Mouse (Mus musculus): ENCODE results near the gene Socs2.
A peak's percentile ranks its signal among the peaks of the same experiment; 100 is the strongest.

Socs2 gene

DNA sequence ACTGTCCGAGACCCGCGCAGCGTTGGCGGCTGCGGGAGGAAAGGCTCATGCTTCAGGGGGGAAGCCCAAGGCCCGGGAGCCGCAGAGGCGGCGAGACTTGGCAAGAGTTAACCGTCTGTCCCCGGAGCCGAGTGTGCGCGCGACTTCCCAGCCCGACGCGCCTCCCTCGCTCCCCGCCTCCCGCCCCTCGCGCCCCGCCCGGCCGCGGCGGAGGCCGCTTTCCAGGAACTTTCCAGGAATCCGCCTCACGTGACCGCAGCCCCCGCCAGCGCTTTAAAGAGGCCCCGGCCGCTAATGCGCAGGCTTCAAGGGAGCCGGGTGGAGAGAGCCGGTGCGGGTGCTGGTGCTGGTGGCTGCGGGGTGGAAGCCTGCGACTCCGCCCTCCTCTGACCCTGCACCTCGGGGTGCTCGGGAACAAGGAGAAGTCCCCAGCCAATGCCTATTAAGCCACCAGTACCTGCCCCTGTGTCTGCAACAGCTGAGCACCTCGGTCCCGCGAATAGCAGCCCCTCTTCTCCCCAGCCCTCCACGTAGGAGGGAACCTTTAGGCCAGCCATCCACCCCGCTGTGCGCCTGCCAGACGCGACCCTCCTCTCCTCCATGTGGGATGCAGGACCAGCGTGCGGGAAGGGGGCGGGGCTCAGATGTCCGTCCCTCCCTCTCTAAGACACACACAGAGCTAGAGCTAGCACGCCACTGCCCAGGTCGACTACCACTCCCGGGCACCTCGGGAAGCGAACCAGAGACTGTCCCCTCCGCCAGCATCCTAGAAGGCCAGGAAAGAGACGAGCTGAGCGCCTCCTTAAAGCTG, at the start of gene Socs2:
Socs2 (minus strand) TSS at position 496 of the 811 bp plus-strand sequence.
- peak; percentile 83 to 85 for DNase-seq (ENCODE audit: low spot score in 2 of 2)

DNA sequence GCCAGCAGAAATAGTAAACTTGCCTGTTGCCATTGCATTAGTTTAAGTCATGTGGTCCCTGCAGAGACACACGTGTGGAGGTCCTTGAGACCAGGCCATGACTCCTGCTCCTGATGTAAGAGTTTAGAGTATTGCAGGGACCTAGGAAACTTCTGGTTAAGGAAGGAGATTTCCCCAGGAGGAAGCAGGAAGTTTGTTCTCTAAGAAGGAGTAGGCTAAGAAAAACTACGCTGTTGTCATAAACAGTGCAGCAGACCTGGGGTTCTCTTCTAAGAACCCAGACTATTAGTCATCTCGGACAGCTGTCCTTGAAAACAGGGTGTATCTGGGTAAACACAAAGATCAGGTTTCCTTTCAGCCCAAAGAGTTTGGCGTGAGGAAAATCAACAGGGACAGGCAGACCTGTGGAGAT, 48.5 kb upstream of the Socs2 start:
- no peak for DNase-seq (ENCODE audit: low spot score in 2 of 2)

DNA sequence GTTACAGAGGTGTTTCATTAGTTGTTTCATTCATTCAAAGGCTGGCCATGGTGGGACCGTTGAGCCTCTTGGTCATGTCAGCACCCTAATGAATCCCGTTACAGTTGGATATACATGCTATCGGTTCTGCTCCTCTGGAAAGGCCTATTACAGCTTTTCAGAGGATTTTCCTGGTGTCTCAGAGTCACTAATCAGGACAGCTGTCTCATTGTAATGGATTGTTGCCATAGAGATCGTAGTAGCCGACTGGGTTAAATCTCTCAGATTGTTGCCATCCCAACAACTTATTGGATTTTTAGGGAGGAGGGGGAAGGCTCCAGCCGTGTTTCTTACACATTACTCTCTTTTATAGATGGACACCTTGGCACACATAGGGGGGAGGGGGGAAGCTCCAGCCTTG, 47.5 kb upstream of the Socs2 start:
- DNase-seq (ENCODE audit: low spot score in 2 of 2) = no peak

DNA sequence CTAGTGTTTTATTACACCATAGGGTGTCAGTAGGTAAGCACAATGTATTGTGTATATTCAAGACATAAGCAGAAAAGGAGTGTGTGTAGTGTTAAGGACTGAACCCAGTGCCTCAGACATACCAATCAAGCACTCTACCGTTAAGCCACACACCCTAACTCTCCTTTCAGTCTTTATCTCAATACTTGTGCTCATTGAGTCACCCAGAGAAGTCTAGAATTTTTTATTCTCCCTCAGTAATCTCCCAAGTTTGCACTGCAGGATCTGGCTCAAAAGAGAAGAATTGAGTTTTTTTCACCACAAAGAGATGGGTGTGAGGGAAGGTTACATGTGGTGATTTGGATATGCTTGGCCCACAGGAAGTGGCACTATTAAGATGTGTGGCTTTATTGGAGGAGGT, 45.3 kb upstream of the Socs2 start:
- no peak for DNase-seq (ENCODE audit: low spot score in 2 of 2)

DNA sequence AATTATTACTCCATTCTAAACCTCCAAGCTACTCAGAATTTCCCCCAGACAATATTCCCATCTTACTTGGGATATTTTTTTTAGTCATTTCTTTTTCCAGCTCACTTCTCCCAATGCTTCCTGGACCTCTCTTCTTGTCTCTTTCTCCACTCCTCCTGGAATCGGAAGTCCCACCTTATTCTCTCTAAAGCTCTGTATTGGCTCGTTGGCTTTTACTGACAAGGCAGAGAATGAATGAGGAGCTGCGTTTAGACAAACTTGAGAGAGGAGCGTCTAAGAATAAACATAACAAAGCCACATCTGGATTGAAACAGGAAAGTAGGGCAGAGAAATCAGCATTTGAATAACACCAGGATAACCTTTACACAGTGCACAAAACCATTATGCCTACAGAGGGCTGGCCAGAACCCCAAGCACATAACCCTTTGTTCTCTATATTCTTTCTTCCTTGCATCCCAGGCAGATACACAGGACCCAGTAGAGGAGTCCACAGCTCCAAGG, 44.1 kb upstream of the Socs2 start:
- no peak for DNase-seq (ENCODE audit: low spot score in 2 of 2)

DNA sequence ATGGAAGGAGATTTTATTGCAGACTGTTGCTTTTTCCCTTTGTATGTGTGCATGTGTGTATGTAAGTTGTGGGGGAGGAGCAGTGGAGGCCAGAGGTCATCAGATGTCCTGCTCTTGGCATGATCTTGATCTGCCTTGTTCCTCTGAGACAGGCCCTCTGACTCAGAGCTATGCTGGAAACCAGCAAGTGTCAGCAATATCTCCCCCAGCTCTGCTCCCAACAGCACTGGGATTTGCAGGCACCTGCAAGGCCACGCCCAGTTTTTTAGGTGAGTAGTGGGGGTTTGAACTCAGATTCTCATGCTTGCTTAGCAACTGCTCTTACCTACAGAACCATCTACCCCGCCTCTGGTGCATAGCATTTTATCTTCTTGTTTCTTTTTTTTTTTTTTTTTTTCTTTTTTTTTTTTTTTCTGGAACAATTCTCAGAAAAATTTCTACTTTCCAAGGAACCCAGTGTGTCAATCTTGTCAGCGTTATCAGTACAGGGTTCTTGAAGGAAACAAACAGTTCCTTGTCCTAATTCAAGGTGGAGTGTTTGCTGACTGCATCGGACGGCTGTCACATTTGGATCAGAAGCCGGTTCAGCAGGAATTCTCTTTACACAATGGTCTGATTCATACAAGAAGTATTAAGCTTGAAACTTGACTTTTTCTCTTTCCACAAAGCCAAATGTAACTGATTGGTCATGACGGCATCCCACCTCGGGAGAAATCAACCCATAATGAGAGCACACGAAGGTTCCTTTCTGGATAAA, 41.2 kb upstream of the Socs2 start:
- no peak for DNase-seq (ENCODE audit: low spot score in 2 of 2)

DNA sequence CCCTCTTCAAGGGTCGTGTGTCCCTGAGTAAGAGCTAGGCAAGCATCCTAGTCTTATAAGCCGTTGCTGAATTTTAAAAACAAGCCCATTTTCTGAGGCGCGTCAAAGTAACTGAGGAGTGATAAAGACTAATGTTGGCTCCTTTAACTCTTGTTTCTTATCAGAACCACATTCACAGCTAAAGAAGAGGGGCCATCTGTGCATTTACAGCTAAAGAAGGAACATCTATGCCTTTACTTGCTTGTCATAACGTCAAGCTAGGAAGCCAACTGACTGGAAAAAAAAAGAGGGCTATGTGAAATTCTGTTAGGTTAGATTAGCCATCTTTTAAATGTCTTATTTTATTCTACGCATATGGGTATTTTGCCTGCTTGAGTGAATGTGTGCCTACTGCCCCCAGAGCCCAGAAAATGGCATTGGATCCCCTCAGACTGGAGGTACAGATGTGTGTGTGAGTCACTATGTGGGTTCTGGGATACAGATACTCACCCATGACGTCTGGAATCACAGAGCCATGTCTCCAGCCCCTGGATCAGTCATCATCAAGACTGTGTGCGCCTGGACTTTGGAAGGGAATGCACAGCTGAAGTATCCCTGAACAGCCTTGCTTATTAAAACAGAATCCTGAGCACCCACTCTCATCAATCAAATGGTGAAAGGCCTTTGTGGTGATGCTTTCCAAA, 40.5 kb upstream of the Socs2 start:
- DNase-seq (ENCODE audit: low spot score in 2 of 2) = no peak

DNA sequence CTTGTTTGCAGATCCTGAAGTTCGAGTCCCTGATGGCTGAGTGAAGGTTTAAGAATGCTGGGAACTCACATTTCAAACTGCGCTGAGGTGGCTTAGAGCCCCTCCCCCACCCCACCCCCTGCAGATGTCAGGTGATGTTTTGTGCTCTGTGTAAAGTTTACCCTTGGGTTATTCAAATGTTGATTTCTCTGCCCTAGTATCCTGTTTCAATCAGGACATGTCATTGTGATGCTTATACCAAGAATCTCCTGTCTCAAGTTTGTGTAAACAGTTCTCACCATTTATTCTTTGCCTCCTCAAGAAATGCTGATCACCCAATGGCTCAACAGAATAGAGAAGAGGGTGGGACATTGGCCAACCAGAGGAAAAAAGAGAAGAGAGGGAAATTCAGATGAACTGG, 39.1 kb upstream of the Socs2 start:
- DNase-seq (ENCODE audit: low spot score in 2 of 2) = no peak

DNA sequence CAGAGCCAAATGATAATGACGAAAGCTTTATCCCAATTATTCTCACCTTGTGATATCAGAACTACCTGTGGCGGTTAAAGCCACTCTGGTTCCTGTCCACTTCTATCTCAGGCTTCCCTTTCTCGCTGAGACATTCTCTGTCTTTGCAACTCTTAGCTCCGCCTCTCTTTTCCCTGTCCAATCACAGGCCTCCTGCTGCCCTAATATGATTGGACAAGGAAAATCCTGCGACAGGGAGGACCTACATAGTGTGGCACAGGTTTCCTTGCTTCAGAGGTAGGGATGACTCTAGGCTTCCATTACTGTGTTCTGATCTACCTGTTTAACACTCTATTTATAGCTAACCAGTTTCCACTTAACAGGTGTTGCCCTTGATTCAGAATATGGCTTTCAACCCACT, 36.3 kb upstream of the Socs2 start:
- DNase-seq (ENCODE audit: low spot score in 2 of 2) = no peak

DNA sequence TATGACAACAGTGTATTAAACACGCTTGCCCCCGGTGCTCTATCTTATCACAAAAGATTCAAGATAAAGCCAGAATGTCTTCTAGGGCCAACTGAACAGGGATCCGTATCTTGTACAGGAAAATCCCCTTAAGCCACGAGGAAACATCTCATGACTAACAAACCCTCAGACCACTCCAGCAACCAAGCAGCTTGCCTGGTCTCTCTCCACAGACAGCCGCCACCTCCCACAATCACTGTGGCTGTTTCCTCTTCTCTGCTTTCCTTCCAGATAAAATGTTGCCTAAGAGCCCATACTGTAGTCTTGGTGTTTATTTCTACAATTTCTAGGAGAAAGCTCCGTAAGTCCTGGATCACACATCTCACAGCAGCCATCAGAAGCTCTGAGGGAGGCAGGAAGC, 32.1 kb upstream of the Socs2 start:
- no peak for DNase-seq (ENCODE audit: low spot score in 2 of 2)

DNA sequence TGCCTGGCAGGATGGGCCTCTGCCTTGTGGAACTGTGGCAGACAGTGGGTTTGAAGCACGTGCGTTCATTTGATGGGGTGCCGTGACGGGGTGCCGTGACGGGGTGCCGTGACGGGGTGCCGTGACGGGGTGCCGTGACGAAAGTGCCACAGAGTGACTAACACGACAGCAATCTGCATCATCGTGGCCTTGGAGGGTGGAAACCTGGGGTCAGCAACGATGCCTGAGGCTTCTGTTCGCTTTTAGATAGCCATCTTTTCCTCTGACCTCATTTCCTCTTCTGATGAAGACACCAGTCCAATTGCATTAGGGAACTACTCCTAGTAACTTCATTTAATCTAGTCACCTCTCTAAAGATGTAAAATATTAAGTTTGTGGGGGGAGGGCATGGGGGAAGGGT, 31.0 kb upstream of the Socs2 start:
- no peak for DNase-seq (ENCODE audit: low spot score in 2 of 2)

DNA sequence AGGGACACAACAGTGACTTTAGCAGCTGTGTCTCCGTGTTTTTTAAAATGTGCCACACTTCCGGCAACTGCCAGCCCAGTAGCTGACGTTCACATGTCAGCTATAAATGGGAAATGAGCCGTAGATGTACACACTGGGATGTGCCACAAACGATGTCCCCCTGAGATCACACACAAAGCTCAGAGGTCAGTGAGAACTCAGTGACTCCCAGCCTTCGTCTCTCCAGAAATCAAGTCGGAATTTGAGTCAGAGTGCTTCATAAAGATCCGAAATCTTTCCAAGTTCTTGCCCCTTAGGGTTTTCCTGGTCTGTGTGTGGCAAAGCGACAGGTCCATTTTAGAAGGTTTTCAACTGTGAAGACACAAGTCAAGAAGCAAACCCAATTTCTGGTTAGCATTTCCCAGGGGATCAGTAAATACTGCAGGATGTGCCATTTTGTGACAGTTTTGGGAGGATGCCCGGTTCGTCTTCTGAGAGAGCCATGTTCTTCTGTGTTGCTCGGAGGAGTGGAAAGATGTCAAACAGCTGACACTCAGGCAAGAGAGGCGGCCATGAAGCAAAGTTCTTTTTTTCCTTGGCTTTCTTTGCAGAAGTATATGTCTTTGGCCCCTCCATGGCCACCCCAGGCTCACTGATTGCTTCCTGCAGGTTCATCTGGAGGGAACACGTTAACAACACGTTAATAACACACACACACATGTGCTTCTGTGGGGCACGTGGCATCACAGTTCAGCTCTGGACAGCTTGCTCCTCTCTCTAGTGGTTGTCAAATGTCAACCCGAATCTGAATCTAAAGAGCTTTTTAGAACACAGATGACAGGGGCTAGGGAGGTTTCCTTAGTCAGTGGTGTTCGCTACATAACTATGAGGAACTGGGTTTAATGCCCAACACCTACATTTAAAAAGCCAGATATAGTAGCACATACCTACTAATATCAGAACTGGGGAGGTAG, 28.4 kb upstream of the Socs2 start:
- no peak for DNase-seq (ENCODE audit: low spot score in 2 of 2)

DNA sequence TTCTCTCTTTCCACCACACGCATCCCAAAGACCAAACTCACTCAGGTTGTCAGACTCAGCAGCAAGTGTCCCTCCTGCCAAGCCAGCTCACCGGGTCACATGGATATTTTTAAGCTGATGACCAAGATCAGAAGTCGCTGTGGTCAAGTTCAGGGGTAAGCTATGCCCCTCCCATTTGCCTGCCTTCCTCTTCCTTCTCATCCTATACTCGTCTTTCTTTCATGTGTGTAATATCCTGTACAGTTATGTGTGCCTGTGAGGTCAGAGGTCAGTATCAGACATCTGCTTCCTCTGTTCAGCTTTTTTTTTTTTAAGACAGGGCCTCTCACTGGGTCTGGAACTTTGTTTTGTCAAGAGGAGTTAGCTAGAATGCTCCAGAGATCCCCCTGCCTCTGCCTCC, 25.4 kb upstream of the Socs2 start:
- DNase-seq (ENCODE audit: low spot score in 2 of 2) = no peak

DNA sequence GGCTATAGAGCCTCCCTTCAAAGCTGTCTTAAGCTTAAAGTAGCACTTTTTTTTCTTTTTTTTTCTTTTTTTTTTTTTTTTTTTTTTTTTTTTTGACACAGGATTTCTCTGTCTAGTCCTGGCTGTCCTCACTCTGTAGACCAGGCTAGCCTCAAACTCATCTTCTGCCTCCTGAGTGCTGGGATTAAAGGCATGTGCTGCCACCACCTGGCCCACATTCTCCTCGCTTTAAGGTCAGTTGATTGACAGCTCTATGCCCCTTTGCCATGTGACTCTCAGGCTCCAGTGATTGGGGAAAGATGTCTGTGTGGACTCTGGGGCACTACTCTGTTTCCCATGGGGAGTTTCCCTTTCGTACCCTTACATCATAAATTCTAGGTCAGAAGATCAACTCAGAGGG, 23.6 kb upstream of the Socs2 start:
- no peak for DNase-seq (ENCODE audit: low spot score in 2 of 2)

DNA sequence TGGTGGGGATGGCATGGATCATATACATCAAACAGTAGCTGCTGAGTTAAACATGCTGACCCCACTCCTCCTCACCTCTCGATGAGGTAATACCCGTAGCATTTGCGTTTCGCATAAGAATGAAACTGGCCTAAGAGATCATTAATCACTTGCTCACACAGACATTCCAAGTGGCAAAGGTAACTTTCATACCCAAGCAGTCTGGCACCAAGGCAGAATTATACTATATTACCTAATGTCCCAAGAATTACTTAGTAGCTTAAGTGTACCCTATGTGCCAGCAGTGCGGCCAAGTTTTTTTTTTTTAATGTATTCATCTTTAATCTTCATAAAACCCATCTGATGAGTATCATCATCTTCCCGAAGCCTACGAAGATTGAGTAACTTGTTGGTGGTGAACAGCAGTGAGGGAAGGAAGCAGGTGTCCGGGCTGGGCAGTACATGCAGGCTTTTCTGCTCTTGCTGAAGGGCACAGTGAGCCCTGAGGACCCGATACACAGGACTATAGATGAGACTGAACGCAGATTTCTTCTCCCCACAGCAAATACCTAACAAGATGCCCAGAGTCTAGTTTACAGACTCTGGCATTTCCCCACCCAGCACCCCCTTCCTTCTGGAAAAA, 22.8 kb upstream of the Socs2 start:
- no peak for DNase-seq (ENCODE audit: low spot score in 2 of 2)

DNA sequence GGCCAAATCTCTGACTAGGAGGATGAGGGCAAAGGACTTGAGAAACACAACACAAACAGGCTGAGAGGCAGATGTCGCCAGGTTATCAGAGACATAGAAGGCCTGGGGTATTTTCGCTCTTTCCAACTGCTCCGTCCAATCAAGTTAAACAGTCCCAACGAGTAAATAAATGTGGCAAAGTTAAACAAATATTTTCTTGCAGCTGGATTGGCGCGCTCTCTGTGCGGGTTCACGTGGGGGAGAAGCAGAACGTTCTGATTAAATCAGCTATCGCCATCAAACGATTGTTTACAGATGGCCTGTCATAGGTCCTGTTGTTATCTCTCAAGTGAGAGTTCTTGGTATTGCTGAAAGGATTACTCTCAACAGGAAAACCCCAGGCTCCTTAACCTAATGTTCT, 22.0 kb upstream of the Socs2 start:
- no peak for DNase-seq (ENCODE audit: low spot score in 2 of 2)

DNA sequence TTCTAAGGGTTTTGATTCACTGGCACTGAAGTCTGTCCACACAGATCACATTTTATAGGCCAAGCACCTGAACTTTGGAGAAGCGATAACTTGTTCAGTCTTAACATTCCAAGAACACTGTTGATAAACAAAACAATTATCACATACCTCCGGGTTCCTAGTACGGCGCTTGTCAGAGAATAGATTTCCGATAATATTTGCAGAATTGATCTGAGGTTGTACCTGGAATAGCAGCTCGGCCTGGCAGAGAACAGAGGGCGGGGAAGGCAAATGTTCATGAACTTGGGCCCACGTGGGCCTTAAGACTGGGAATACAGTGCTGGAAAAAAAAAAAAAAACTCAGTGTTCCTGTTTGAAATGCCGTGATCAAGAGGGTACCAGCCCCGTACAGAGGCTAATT, 13.3 kb upstream of the Socs2 start:
- DNase-seq (ENCODE audit: low spot score in 2 of 2) = no peak

DNA sequence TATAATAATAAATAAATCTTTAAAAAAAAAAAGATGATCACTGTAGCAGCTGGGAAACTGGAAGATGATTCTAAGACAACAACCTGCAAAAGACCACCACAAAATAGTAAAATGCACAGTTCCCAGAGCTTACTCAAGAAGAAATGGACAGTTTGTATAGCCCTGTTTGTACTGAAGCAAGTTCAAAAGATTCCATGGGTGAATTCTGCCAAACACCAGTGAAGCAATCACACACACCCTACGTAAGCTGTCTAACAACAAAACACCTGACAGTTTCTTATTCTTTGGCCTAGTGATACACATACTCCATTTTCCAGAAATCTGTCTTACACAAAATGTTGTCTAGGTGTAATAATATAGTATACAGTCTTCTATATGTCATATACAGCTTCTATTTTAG, 12.1 kb upstream of the Socs2 start:
- DNase-seq (ENCODE audit: low spot score in 2 of 2) = no peak

DNA sequence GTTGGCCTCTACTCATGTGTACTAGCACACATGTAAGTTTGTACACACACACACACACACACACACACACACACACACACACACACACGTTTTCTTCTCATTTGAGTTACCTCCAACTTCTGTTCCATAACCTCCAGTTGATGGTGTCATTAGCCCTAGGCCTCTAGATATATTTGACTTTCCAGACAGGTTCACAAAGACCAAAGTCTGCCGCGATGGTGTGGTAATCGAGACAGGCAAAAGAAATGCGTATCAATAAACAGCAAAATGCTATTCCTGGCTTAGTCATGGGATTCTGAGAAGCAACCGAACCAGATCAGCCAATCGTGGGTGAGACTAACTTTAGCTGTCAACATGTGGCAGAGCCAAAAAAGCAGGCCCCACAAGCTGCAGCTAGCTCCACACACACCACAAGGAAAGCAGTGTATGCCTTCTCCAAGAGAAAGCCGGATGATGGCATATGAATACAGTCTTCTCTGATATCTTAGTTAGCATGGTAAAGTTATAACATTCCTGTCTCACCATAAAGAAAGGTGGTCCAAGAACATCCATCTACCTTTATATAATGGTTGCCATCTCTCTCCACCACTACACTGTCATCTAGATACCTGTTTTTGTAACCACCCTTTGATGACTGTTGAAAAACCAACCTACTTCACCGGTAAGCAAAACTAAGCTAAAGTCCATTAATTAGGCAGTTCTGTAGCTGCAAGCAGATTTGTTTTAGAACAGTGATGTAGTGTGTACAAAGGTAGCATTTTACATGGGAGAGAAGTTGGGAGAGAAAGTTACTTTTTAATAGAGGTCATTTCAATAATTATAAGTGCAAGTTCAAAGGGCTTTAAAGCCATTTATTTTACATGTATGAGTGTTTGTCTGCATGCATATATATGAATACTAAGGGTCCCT, 9.5 kb upstream of the Socs2 start:
- no peak for DNase-seq (ENCODE audit: low spot score in 2 of 2)

DNA sequence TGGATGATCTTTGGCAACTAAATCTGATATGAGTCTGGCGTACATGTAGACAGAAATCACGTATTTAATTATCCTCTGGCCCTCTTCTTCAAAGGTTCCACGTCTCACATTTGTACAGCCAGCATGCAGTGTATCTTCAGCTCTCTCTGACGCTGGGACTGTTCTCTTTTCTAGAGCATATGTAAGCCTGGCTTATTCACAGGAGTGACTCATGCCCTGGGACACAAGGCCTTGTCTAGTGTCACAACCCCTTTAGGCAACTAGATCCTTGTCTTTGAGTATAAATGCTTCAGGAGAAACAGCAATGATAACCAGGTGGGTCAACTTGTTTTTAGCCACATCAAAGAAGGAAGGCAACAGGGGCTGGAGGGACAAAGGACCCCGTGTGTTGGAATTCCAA, 5.7 kb upstream of the Socs2 start:
- no peak for DNase-seq (ENCODE audit: low spot score in 2 of 2)
